18 mouse cellular contexts compared by ENCODE assay signal in the genomic region with DNA sequence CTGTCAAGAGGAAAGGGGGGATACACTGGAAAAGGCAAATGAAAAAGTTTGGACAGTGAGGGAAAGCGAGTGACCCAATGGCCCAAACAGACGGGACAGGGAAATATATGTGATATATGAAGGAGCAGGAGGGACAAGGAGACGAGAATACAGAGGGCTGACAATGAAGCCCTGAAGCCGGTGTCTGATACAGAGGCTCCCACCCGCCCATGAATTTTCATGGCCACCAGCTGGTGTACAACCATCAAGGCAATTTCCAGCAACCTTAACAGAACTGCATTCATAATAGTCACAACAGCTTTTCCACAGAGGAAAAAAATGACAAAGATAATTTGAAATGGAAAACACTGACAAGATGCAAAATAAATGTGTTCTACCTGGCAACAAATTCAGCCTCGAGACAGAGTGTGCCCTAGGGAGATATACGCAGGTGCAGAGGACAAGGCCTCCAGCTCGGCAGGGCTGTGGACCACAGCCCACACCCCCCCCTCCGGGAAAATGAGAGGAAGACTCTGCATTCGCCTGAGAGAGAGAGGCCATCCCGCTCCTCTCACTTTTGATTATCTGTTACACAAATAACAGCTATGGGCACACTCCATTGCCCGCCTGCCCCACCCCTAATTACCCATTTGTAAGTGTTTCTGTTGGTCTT.
"Had no signal": no experiment of that assay in that cellular context is flagged by ENCODE, and none has a peak within 500 bp of the region (broad histone marks: within the 10 kb centered on the region; RNA-seq: fewer than 3 reads in every experiment).

No protein-coding gene starts in this region.

- H3K4me2 ChIP-seq: limb, embryonic 12.5 days; liver, embryonic 13.5 days; lung, embryonic 15.5 days had no signal

- H3K9ac ChIP-seq: limb, embryonic 12.5 days; liver, embryonic 13.5 days; liver, postnatal 0 days; lung, embryonic 15.5 days had no signal

- H3K9me3 ChIP-seq: liver, embryonic 13.5 days; lung, embryonic 15.5 days had no signal

- H3K27ac ChIP-seq: layer of hippocampus, adult 2 months; limb, embryonic 12.5 days; liver, embryonic 13.5 days; lung, embryonic 15.5 days; macrophage had no signal

- H3K4me1 ChIP-seq: liver, embryonic 13.5 days; megakaryocyte, embryonic 14.5 days had no signal

- H3K4me3 ChIP-seq: layer of hippocampus, adult 2 months; limb, embryonic 12.5 days; liver, embryonic 13.5 days; lung, embryonic 15.5 days; megakaryocyte, embryonic 14.5 days; myocyte had no signal

- DNase-seq: kidney, adult 18-20 months; kidney, postnatal 10 days; kidney, postnatal 4 days; liver; liver, embryonic 13.5 days; liver, postnatal 0 days; lung, postnatal 14 days; retina, postnatal 1 day; right cerebral cortex, postnatal 4 days; spleen, adult 18-20 months; thymus, adult 2 months; thymus, postnatal 25 days had no signal

- ATAC-seq: liver, postnatal 0 days had no signal

- H3K27me3 ChIP-seq: limb, embryonic 12.5 days; liver, embryonic 13.5 days; lung, embryonic 15.5 days; megakaryocyte, embryonic 14.5 days had no signal

- H3K36me3 ChIP-seq: limb, embryonic 12.5 days; liver, embryonic 13.5 days; lung, embryonic 15.5 days had no signal
